Mouse (Mus musculus): Measurements from ENCODE around the gene Tbc1d21.

GRCm38 (mm10) chr9:58410057-58410735 is 39.9 kb upstream of the Tbc1d21 start:
- TF ChIP-seq POLR2A (IDR thresholded peaks at IDR 0.05; ENCODE audit: insufficient read depth, low read depth, low read length) (no peak), CTCF (IDR thresholded peaks at IDR 0.05; ENCODE audit: insufficient read depth, low read depth, low read length) (no peak)
